Mouse (Mus musculus) G1E (cell line): ENCODE data around the gene Usp6nl.

Experiments used
- CTCF ChIP-seq: IDR thresholded peaks from 2 replicates; pipeline ENCODE4 v1.5.1; 2012; ENCODE audit warnings: low read depth, low read length, inconsistent platforms, mixed read lengths
- GATA1 ChIP-seq: IDR thresholded peaks from 2 replicates; pipeline ENCODE4 v1.6.1; 2012; ENCODE audit warnings: borderline replicate concordance, low read length, inconsistent platforms, mixed read lengths
- GATA2 ChIP-seq: IDR thresholded peaks from 2 replicates; pipeline ENCODE4 v1.6.1; 2012; ENCODE audit warnings: low read depth, low read length, inconsistent platforms, borderline replicate concordance
- POLR2AphosphoS5 ChIP-seq: IDR thresholded peaks from 2 replicates; pipeline ENCODE4 v1.6.1; 2012; ENCODE audit warnings: low read depth, low read length, inconsistent platforms; ENCODE audit not compliant: insufficient replicate concordance
- TAL1 ChIP-seq: conservative IDR thresholded peaks from 2 replicates; pipeline ENCODE4 v1.6.1; 2012; ENCODE audit warnings: low read depth, low read length, inconsistent platforms, mixed read lengths

GRCm38 (mm10) chr2:6467318-6467717 is 144.9 kb downstream of the Usp6nl start:
- TF ChIP-seq CTCF (no peak), GATA1 (no peak), POLR2AphosphoS5 (no peak), GATA2 (no peak), TAL1 (no peak)
